Mouse (Mus musculus): ENCODE data around the gene Slc6a13. TPM values are rescaled to one million over a fixed set of nuclear protein-coding genes. Genes with fewer than 3 reads are reported as not detected.
"Not testable (repeated sequence)": the region's sequence is repeated elsewhere in the genome, so short reads cannot be mapped to it uniquely, and the experiment has no call there.

Gene Slc6a13
- total RNA-seq, 2 experiments from 2014 or later: 8.3 to 13.5 TPM

- TF ChIP-seq CTCF (conservative IDR thresholded peaks at IDR 0.05): no peak
- no peak for DNase-seq (ENCODE audit: low spot score in 2 of 2)
Observed at GRCm38 (mm10) chr6:121337229-121337628, 37.2 kb downstream of the Slc6a13 start.

DNA sequence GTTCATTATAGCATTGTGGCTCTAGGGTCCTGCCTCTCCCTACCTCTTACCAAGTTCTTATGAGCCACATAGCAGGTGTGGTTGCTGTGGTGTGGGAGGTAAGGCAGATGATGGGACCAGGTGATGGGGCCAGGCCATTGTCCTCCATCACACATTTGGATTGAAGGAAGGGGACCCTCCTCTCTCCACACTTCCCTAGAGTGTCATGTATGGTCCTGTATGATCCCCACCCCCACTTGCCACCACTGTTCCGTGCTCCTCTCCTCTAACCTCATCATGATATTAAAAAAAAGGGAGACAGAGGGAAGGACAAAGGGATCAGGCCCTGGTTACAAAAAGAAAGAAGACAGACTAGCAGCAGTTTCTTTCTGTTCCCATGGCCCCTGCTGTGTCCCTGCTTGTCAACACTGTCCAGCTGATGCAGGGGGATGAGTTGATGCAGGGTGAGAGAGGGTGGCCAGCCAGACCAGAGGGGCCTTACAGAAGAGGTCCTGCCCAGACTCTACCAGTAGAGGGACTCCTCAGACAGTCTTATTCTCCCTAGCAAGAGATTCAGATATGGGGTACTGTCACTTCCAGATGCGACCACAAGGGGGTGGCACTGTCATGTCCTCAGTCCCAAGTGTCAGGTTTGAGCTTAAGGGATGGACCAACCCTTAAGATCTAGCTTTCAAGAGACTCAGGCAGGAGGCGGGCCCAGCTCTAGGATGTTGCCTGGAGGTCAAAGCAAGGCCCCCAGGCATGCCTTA, 37.9 kb downstream of the Slc6a13 start:
- peak; percentile 72 to 85 for DNase-seq (ENCODE audit: low spot score in 2 of 2)
- TF ChIP-seq CTCF (conservative IDR thresholded peaks at IDR 0.05): peak; percentile 94
- Histone ChIP-seq H3K4me3 (no peak overlapping the region), H3K27ac (no peak overlapping the region)

More at GRCm38 (mm10) chr6:121337229-121337628, 37.2 kb downstream of the Slc6a13 start:
- no peak overlapping the region for H3K27ac ChIP-seq
- no peak overlapping the region for H3K4me3 ChIP-seq

DNA sequence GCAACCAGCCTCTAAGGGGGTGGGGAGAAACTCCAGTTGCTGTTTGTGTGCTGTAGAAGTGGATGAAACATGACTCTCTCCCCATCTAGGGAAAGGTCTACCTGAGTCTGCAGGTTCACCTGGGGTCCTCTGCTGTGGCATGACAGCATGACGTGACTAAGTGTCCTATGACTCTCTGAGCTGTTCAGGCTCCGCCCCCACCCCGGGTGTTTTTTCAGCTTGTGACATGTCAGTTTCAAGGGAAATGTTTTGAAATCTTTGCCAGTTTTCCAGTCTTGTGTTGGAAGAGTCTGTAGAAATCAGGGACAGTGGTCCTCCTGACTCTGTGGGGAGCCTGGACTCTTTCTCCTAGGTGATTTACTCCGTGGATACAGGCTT, 38.5 kb downstream of the Slc6a13 start:
- Histone ChIP-seq H3K27ac (no peak overlapping the region), H3K4me3 (no peak overlapping the region)
- no peak for TF ChIP-seq CTCF (conservative IDR thresholded peaks at IDR 0.05)
- no peak for DNase-seq (ENCODE audit: low spot score in 2 of 2)

DNA sequence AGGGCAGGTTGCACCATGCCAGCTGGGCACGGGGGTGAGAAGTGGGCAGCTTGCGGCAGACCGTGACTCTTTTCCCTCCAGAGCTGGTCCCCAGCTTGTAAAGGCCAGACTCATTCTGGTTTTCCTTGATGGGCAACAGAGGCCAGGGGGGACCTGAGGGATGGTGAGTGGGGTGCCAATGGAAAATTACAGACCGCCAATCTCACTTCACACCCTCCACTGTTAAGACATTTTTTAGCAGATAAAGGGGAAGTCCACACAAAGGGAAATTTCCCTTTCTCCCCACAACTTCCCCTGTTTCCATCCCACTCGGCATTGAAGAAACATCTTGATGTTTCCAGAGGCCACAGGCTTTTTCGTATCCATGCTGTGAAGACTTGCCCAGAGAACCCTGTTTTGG, 41.6 kb downstream of the Slc6a13 start:
- no peak for TF ChIP-seq CTCF (conservative IDR thresholded peaks at IDR 0.05)
- no peak for DNase-seq (ENCODE audit: low spot score in 2 of 2)
- H3K27ac ChIP-seq: no peak overlapping the region
- no peak overlapping the region for H3K4me3 ChIP-seq

GRCm38 (mm10) chr6:121343026-121343770, 43.2 kb downstream of the Slc6a13 start, which contains the start of gene Slc6a12:
TSS of gene Slc6a12 (plus strand) at chr6:121343076.
- DNase-seq (ENCODE audit: low spot score in 2 of 2): no peak
- TF ChIP-seq CTCF (conservative IDR thresholded peaks at IDR 0.05): no peak
- Histone ChIP-seq H3K27ac (no peak within 1 kb of the TSS), H3K4me3 (no peak within 1 kb of the TSS)

- no peak for DNase-seq (ENCODE audit: low spot score in 2 of 2)
- no peak overlapping the region for H3K27ac ChIP-seq
- H3K4me3 ChIP-seq: no peak overlapping the region
- no peak for TF ChIP-seq CTCF (conservative IDR thresholded peaks at IDR 0.05)
Observed at GRCm38 (mm10) chr6:121343771-121344123, 43.7 kb downstream of the Slc6a13 start.

- no peak for TF ChIP-seq CTCF (conservative IDR thresholded peaks at IDR 0.05)
- no peak for DNase-seq (ENCODE audit: low spot score in 2 of 2)
- no peak overlapping the region for H3K27ac ChIP-seq
- H3K4me3 ChIP-seq: no peak overlapping the region
Observed at GRCm38 (mm10) chr6:121344329-121344728, 44.3 kb downstream of the Slc6a13 start.

GRCm38 (mm10) chr6:121346428-121346827, 46.4 kb downstream of the Slc6a13 start:
- no peak overlapping the region for H3K27ac ChIP-seq
- TF ChIP-seq CTCF (conservative IDR thresholded peaks at IDR 0.05): no peak
- no peak overlapping the region for H3K4me3 ChIP-seq
- DNase-seq (ENCODE audit: low spot score in 2 of 2): no peak

DNA sequence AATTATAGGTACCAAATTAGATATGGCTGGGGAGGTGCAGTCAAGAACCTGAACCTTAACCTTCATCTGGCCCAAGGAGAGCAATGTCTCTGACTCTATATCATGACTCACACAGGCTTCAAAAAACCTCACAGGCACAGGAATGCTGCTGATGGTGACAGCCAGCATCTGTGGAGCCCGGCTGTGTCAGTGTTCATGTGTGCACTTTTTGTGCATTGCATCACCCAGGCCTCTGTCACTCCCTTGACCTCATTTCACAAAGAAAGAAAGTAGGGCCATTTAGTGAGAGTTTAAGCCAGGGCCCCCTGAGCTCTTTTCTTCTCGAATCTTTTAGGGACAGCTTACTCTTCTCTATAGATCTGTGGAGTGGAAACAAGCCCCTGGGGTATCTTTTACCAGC, 52.2 kb downstream of the Slc6a13 start:
- DNase-seq (ENCODE audit: low spot score in 2 of 2): no peak

DNA sequence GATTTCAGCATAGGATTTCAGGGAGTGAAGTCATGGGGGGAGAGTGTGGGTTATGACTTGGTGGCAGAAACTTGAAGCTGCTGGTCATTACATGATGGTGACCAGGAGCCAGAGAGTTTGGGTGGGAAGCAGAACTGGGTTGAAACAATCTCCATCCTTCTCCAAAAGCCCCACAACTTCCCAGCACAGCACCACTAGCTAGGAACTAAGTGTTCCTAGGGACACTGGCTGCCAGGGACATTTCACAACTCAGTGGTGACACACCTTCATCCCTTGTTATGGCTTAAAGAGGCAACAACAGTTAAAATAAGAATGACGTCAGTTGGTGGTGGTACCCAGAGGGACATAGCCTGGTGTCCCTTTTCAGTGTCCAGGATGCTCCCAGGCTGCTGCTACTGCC, 56.0 kb downstream of the Slc6a13 start:
- Histone ChIP-seq H3K4me3 (no peak overlapping the region), H3K27ac (no peak overlapping the region)
- DNase-seq (ENCODE audit: low spot score in 2 of 2): no peak
- TF ChIP-seq CTCF (conservative IDR thresholded peaks at IDR 0.05): no peak

More for the DNA sequence above, 52.2 kb downstream of the Slc6a13 start:
- no peak overlapping the region for H3K27ac ChIP-seq
- no peak overlapping the region for H3K4me3 ChIP-seq
- TF ChIP-seq CTCF (conservative IDR thresholded peaks at IDR 0.05): no peak

DNA sequence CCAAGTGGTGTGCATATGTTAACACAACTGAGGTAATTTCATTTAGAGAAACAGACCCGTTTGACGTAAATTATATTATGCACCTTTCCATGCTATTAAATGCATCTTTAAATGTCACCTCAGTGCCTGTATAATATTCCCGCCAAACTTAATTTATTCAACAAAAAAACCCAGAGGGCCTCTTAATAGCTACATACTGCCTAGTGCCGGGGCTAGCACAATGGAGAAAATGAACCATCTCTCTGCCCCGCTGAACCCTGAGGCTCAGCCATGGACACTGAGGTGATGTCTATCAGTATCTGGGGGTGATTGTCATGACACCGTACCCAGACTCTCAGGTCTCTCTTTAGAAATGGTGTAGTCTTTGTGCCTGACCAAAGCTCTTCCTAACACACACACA, 57.2 kb downstream of the Slc6a13 start:
- DNase-seq (ENCODE audit: low spot score in 2 of 2): no peak

GRCm38 (mm10) chr6:121363061-121363460, 63.0 kb downstream of the Slc6a13 start:
- no peak for TF ChIP-seq CTCF (conservative IDR thresholded peaks at IDR 0.05)
- no peak for DNase-seq (ENCODE audit: low spot score in 2 of 2)
- H3K4me3 ChIP-seq: no peak overlapping the region
- H3K27ac ChIP-seq: no peak overlapping the region

More for the DNA sequence above, 57.2 kb downstream of the Slc6a13 start:
- no peak for TF ChIP-seq CTCF (conservative IDR thresholded peaks at IDR 0.05)
- no peak overlapping the region for H3K4me3 ChIP-seq
- H3K27ac ChIP-seq: no peak overlapping the region

- Histone ChIP-seq H3K27ac (no peak overlapping the region), H3K4me3 (no peak overlapping the region)
- DNase-seq (ENCODE audit: low spot score in 2 of 2): no peak
- no peak for TF ChIP-seq CTCF (conservative IDR thresholded peaks at IDR 0.05)
Observed at GRCm38 (mm10) chr6:121363956-121364355, 63.9 kb downstream of the Slc6a13 start.

- TF ChIP-seq CTCF (conservative IDR thresholded peaks at IDR 0.05): peak; percentile 74
- peak in 1 of 2 experiments; percentile 65 for DNase-seq (ENCODE audit: low spot score in 2 of 2)
- H3K27ac ChIP-seq, H3K4me3 ChIP-seq: not testable (repeated sequence)
Observed at GRCm38 (mm10) chr6:121366537-121366936, 66.5 kb downstream of the Slc6a13 start.
